Mouse (Mus musculus) bone marrow macrophage, adult 2 months (primary cell): ENCODE measurements around the gene Prkar2a.

Experiments
- CTCF ChIP-seq: IDR thresholded peaks from 2 replicates; pipeline ENCODE4 v1.5.1; 2012; ENCODE audit warnings: low read depth, mild to moderate bottlenecking, low read length, moderate library complexity
- POLR2A ChIP-seq: IDR thresholded peaks from 2 replicates; pipeline ENCODE4 v1.6.1; 2012; ENCODE audit warnings: mild to moderate bottlenecking, low read depth, low read length, borderline replicate concordance

GRCm38 (mm10) chr9:108787080-108787479 is 98.0 kb downstream of the Prkar2a start:
- no peak for TF ChIP-seq POLR2A
- no peak for TF ChIP-seq CTCF
